Mouse (Mus musculus) cerebellum, postnatal 25 days (tissue): ENCODE results near the gene Soat1.

ENCODE experiments used
- DNase-seq, 2 experiments: peaks; one replicate each; pipeline ENCODE4 v3.0.0; 2021; ENCODE audit warnings: mixed read lengths in 2 of 2

The Soat1 gene

DNA sequence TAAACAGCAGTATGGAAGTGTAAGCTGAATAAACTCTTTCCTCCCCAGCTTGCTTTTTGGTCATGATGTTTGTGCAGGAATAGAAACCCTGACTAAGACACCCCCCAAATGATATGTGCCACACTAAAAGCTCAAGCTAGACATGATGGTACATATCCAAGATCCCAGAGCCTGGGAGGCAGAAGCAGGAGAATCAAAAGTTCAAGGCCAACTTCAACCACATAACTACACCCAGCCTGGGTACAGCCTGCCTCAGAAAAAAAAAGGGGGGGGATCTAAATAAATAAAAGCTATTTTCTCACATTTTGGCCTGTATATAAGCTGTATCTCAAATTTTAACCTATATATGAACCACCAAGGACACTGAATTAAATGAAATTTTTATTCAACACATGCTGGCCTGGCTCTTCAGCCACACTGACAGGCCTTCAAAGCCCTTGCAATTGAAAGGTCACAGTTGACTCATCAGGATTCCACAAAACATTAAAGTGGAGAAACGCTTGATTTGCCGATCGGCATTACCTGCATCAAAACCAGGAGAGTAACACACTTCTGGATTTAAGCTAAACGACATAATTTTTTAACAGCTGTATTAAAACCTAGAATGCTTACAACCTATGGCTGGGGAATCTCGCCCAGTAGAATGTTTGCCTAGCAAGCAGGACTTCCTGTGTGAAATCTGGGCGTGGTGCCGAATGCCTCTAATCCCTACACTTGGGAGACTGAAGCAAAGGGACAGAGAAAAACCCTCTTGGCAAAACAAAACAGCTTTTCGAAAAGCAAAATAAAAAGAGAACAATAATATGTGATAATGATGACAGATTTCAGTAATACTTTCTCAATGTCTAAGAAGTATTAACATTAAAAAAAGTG is 9.9 kb downstream of the Soat1 start:
- DNase-seq: peak in 1 of 2 experiments; percentile 9

GRCm38 (mm10) chr1:156462273-156462991 is 11.7 kb downstream of the Soat1 start:
- no peak for DNase-seq

- no peak for DNase-seq
Observed at GRCm38 (mm10) chr1:156461036-156461435, 13.1 kb downstream of the Soat1 start.

DNA sequence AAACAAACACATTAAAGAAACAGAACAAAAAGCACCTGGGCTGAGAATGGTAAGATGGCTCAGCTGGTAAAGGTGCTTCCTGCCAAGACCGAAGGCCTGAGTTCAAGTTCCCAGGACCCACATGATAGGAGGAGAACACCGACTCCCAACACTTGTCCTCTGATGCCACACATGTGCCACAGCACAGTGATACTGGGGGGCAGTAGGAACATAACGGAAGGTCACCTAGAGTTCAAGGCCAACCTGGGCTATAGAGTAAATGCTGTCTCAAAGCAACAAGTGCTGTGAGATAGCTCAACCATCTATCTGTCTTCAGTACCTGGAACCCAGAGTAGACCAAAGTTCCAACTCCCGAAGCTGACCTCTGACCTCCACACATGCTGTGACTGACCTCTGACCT is 13.9 kb downstream of the Soat1 start:
- DNase-seq: no peak

- no peak for DNase-seq
Observed at GRCm38 (mm10) chr1:156459690-156460089, 14.4 kb downstream of the Soat1 start.

DNA sequence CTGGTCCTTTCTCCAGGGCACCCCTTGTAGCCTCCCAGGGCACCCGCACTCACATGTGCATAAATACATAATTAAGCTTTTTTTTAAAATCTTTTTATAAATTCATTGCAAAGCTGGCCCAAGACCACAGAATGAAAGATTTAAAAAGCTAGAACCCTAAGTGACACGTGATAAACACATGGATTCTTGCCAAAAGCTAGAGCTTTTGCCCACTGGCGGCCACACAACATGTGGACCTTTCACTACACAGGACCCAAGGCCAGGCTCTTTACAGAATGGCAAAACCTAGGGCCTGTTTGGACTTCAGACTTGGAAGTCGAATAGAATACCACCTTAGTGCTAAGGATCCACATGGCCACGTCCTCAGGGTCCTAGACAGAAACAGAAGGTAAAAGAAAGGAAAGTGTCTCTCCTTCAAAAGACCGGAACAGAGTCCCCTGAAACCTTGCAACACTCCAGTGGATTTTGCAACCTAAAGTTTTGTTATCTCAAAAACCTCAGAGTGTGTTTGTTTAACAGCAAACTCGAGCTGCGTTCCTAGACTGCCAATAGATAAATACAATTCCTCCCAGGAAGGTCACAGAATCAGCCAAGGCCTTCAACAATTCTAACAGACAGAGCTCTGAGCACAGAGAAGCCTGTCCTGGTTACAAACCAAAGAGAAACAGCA is 15.6 kb downstream of the Soat1 start:
- DNase-seq: no peak

DNA sequence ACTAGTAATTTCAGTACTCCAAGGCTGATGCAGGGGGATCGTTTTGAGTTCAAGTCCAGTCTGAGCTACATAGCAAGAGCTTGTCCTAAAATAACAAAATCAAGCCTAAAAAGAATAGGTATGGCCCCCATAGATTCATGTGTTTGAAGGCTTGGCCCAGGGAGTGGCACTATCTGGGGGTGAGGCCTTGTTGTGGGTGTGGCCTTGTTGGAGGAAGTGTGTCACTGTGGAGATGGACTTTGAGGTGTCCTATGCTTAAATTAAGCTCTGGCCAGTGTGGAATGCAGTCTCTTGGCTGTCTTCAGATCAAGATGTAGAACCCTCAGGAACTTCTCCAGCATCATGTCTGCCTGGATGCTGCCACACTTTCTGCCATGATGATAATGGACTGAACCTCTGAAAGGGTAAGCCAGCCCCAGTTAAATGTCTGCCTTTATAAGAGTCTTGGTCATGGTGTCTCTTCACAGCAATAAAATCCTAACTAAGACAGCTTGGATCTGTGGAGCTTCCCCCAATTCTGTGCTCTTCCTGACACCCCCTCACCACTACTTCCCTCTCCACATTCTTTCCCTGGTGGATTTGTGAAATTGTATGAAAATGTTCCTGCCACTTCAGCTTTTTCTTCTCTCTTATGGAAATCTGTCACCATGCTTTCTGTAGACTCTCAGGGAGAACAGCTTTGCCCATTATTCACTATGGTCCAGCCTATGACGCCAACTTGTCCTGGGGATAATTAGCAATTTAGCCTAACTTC is 18.9 kb downstream of the Soat1 start:
- no peak for DNase-seq

DNA sequence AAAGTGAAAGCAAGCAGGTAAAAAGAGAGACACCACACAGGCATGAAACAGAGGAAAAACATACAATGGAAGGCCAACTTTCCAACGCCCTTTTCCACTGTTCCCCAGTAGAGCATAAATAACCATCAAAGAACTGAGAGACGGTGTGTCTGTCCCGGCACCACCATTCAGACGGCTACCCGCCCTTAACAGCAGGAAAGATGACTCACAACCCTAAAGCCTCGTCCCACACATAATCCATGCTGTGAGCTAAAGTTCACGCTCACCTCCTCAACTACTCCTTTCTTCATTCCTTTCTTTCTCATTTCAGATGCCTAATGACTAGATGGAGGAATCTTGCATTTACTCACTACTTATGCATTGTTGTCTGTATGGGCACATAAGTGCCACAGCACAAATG is 19.7 kb downstream of the Soat1 start:
- DNase-seq: no peak

DNA sequence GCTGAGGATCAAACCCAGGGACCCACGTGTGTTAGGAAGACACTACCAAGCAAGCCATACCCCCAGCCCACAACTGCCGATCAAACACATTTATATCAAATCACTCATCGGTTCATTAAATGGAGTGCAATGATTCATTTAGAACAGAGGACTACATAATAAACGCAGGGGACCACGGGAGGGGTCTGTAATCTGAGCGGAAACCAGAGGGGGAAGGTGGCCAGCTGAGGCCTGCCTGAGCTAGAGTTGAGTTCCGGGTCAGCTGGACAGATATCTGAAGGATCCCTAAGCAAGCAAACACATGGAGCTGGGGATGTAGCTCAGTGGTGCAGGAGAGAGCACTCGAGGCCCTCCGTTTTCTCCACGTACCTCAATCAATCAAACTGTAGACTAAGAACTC is 20.3 kb downstream of the Soat1 start:
- DNase-seq: no peak

DNA sequence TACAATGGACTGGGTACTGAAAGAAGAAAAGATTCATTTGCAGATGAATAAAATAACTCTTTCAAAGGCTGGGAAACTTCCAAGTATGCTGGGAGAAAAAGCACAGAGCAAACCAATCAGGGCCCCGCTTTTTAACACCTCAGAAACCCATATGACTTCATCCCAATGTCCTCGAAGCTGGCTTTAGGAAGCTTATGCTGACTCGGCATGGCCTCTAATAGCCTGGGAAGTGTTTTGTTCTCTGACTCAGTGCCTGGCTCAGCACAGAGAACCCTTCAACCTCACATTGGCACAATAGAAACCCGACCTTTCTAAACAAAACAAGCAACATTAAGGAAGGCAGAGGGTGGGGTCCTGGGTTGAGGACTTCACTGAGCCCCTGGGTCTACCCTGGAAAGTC is 23.7 kb downstream of the Soat1 start:
- DNase-seq: no peak

DNA sequence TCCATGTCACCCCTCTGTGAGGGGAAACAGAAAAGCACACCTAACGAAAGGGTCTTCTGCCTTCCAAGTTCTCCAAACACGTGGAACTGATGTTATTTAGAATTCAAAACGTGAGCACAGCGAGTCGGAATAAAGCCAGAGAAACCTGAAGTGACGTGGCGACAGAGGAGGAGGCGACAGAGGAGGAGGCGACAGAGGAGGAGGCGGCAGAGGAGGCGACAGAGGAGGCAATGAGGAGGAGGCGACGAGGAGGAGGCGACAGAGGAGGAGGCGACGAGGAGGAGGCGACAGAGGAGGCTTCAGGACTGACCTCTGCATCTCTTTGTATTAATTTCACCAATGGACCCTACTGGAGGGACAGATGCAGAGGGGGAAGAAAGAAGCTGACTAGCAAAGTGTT is 24.4 kb downstream of the Soat1 start:
- DNase-seq: no peak

GRCm38 (mm10) chr1:156449089-156449488 is 25.0 kb downstream of the Soat1 start:
- DNase-seq: no peak

DNA sequence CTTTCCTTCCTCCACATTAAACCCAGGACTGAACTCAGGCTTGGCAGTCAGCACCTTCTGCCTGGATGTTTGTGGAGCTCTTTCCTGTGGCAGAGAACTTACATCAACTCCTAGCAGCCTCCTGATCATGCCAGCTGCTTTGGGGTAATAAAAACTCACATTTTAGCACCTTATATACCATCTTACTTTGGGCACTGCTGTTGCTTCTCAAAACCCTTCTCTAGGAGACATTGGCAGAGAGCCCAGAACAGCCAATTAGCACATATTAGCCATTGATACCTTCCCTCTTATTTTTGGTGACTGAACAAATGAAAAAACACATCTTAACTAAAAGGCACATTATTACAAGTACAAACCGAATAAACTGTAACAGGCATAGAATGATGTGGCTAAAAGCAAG is 29.1 kb downstream of the Soat1 start:
- DNase-seq: no peak

DNA sequence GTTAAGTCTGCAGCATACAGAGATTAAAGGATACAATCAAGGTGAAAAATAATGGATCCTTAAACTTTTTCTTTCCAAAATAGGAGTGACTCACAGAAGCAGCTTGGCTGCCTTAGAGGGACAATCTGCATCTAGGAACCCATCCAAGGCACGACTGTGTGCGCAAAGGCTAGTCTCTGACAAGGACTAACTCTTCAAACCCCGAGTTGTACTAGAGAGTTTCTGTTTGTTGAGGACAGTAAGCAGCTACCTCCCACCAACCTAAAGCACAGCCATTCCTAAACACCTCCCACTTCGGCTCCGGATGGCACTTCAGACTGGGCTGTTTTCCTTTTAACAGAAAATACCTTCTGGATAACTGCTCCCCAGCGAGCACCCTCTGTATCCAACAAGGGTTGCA is 31.4 kb downstream of the Soat1 start:
- DNase-seq: no peak

- no peak for DNase-seq
Observed at GRCm38 (mm10) chr1:156442266-156442665, 31.9 kb downstream of the Soat1 start.

GRCm38 (mm10) chr1:156437726-156438125 is 36.4 kb downstream of the Soat1 start:
- DNase-seq: no peak

- DNase-seq: no peak
Observed at GRCm38 (mm10) chr1:156437016-156437708, 37.0 kb downstream of the Soat1 start.

GRCm38 (mm10) chr1:156433497-156433896 is 40.6 kb downstream of the Soat1 start:
- no peak for DNase-seq

GRCm38 (mm10) chr1:156432498-156432897 is 41.6 kb downstream of the Soat1 start:
- DNase-seq: no peak

- DNase-seq: no peak
Observed at GRCm38 (mm10) chr1:156428434-156428833, 45.7 kb downstream of the Soat1 start.

DNA sequence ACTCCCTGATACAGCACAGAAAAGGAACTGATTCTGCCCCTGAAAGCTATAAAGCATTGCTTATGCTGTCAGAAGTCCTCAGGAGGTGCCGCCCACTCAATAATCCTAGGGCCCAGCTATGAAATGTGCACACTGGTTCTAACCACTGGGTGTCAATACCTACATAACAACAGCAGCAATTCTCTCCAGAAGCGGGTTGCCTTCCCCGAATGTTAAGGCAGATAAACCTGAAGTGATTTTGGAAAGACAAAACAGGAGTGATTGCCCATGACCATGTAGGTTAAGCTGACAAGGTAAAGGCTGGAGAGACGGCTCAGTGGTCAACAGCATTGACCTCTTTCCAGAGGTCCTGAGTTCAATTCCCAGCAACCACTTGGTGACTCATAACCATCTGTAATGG is 48.4 kb downstream of the Soat1 start:
- DNase-seq: no peak

GRCm38 (mm10) chr1:156424054-156424453 is 50.1 kb downstream of the Soat1 start:
- no peak for DNase-seq
